Mouse (Mus musculus) embryonic facial prominence, embryonic 10.5 days (tissue): ENCODE data around the gene Nr1h2. TPM values are rescaled to one million over a fixed set of nuclear protein-coding genes. Genes with fewer than 3 reads are reported as not detected.

Experiments used
- DNase-seq: peaks from one replicate; pipeline ENCODE4 v3.0.0-alpha.2; 2017; ENCODE audit warnings: low spot score
- H3K27ac ChIP-seq: fragments of 300-500 bp; sonication (generic); replicated peaks from 2 replicates; pipeline ENCODE4 v1.5.1; 2016; ENCODE audit warnings: mild to moderate bottlenecking
- H3K27me3 ChIP-seq: fragments of 300-500 bp; sonication (generic); replicated peaks from 2 replicates; pipeline ENCODE4 v1.6.1; 2016; ENCODE audit warnings: low read depth, mild to moderate bottlenecking; ENCODE audit not compliant: poor library complexity, severe bottlenecking
- H3K36me3 ChIP-seq: fragments of 300-500 bp; sonication (generic); replicated peaks from 2 replicates; pipeline ENCODE4 v1.6.1; 2016; ENCODE audit warnings: mild to moderate bottlenecking, moderate library complexity
- H3K4me1 ChIP-seq: fragments of 300-500 bp; sonication (generic); 2 replicates; pipeline ENCODE4 v1.6.1; 2016
- H3K4me3 ChIP-seq: fragments of 300-500 bp; sonication (generic); 2 replicates; pipeline ENCODE4 v1.5.1; 2016; ENCODE audit warnings: mild to moderate bottlenecking, moderate library complexity
- H3K9me3 ChIP-seq: fragments of 300-500 bp; sonication (generic); 2 replicates; pipeline ENCODE4 v1.6.1; 2016; ENCODE audit warnings: mild to moderate bottlenecking
- WGBS: fragments of 180-500 bp; shearing (Covaris S2); methylation state at CpG from one replicate; pipeline ENCODE4 v1.1.7; 2016; 5-methylcytosine and 5-hydroxymethylcytosine counted together
- polyA plus RNA-seq: library from polyadenylated mRNA; unstranded; fragments of >200 nt; fragmentation: Nextera tagmentation; extraction: Ambion mirVana; gene quantifications from 2 replicates; pipeline ENCODE4 v1.2.1, GENCODE M21; 2016

The Nr1h2 gene
- polyA plus RNA-seq, 1 experiment from 2014 or later: 75.0 TPM

- no peak overlapping the region for H3K4me3 ChIP-seq
- DNase-seq: no peak
- no peak overlapping the region for H3K27ac ChIP-seq
- H3K9me3 ChIP-seq: no peaks in the 10 kb centered on the region
- peaks cover 43% of the 10 kb centered on the region for H3K36me3 ChIP-seq
- 62% methylated on average over 5 of the region's 5 CpGs for WGBS
- peaks cover 37% of the 10 kb centered on the region for H3K27me3 ChIP-seq
- peaks cover 8% of the 10 kb centered on the region for H3K4me1 ChIP-seq
Observed at GRCm38 (mm10) chr7:44531207-44531606, 22.5 kb downstream of the Nr1h2 start.

- Histone ChIP-seq H3K36me3 (peaks cover 36% of the 10 kb centered on the region), H3K4me1 (peaks cover 10% of the 10 kb centered on the region), H3K27me3 (peaks cover 44% of the 10 kb centered on the region), H3K4me3 (no peak overlapping the region), H3K27ac (no peak overlapping the region), H3K9me3 (no peaks in the 10 kb centered on the region)
- no peak for DNase-seq
- 85% methylated on average over 3 of the region's 3 CpGs for WGBS
Observed at GRCm38 (mm10) chr7:44530507-44530906, 23.2 kb downstream of the Nr1h2 start.

GRCm38 (mm10) chr7:44529518-44529917 lies 24.2 kb downstream of the Nr1h2 start:
- Histone ChIP-seq H3K4me1 (peaks cover 20% of the 10 kb centered on the region), H3K36me3 (peaks cover 26% of the 10 kb centered on the region), H3K27ac (no peak overlapping the region), H3K9me3 (no peaks in the 10 kb centered on the region), H3K27me3 (peaks cover 54% of the 10 kb centered on the region), H3K4me3 (no peak overlapping the region)
- no peak for DNase-seq
- 51% methylated on average over 5 of the region's 5 CpGs for WGBS

GRCm38 (mm10) chr7:44527483-44528398 lies 26.0 kb downstream of the Nr1h2 start:
- DNase-seq: peak; percentile 78
- H3K36me3 ChIP-seq: peaks cover 8% of the 10 kb centered on the region
- H3K27me3 ChIP-seq: peaks cover 72% of the 10 kb centered on the region
- H3K27ac ChIP-seq: no peak overlapping the region
- H3K4me1 ChIP-seq: peaks cover 23% of the 10 kb centered on the region
- no peaks in the 10 kb centered on the region for H3K9me3 ChIP-seq
- WGBS: 6% methylated on average over 40 of the region's 40 CpGs
- peak overlapping the region; percentile 52 for H3K4me3 ChIP-seq

GRCm38 (mm10) chr7:44526414-44527154 lies 27.2 kb downstream of the Nr1h2 start:
- no peak overlapping the region for H3K4me3 ChIP-seq
- WGBS: 86% methylated on average over 14 of the region's 14 CpGs
- no peak for DNase-seq
- no peaks in the 10 kb centered on the region for H3K9me3 ChIP-seq
- peaks cover 84% of the 10 kb centered on the region for H3K27me3 ChIP-seq
- no peaks in the 10 kb centered on the region for H3K36me3 ChIP-seq
- peaks cover 24% of the 10 kb centered on the region for H3K4me1 ChIP-seq
- no peak overlapping the region for H3K27ac ChIP-seq

GRCm38 (mm10) chr7:44525126-44525832 lies 28.5 kb downstream of the Nr1h2 start:
- H3K27me3 ChIP-seq: peaks cover 95% of the 10 kb centered on the region
- peak; percentile 33 for DNase-seq
- no peak overlapping the region for H3K27ac ChIP-seq
- no peaks in the 10 kb centered on the region for H3K9me3 ChIP-seq
- H3K36me3 ChIP-seq: no peaks in the 10 kb centered on the region
- H3K4me3 ChIP-seq: peak overlapping the region; percentile 32
- 14% methylated on average over 22 of the region's 22 CpGs for WGBS
- H3K4me1 ChIP-seq: peaks cover 27% of the 10 kb centered on the region

- H3K36me3 ChIP-seq: no peaks in the 10 kb centered on the region
- peaks cover 90% of the 10 kb centered on the region for H3K27me3 ChIP-seq
- 29% methylated on average over 12 of the region's 12 CpGs for WGBS
- peak within 1 kb of the TSS; percentile 32 for H3K4me3 ChIP-seq
- no peak for DNase-seq
- peaks cover 27% of the 10 kb centered on the region for H3K4me1 ChIP-seq
- H3K9me3 ChIP-seq: no peaks in the 10 kb centered on the region
- H3K27ac ChIP-seq: no peak within 1 kb of the TSS
Observed at GRCm38 (mm10) chr7:44524502-44524901, 29.2 kb downstream of the Nr1h2 start, which contains the start of gene Mybpc2. Mybpc2 (minus strand) TSS chr7:44524656.

GRCm38 (mm10) chr7:44523056-44523455 lies 30.7 kb downstream of the Nr1h2 start:
- Histone ChIP-seq H3K4me3 (no peak overlapping the region), H3K9me3 (no peaks in the 10 kb centered on the region), H3K4me1 (peaks cover 24% of the 10 kb centered on the region), H3K36me3 (no peaks in the 10 kb centered on the region), H3K27me3 (peaks cover 80% of the 10 kb centered on the region), H3K27ac (no peak overlapping the region)
- no peak for DNase-seq
- 80% methylated on average over 2 of the region's 2 CpGs for WGBS

GRCm38 (mm10) chr7:44521710-44522109 lies 32.0 kb downstream of the Nr1h2 start:
- H3K4me1 ChIP-seq: peaks cover 18% of the 10 kb centered on the region
- no peaks in the 10 kb centered on the region for H3K36me3 ChIP-seq
- H3K9me3 ChIP-seq: no peaks in the 10 kb centered on the region
- H3K4me3 ChIP-seq: peak overlapping the region; percentile 42
- H3K27me3 ChIP-seq: peaks cover 67% of the 10 kb centered on the region
- peak; percentile 79 for DNase-seq
- WGBS: 4% methylated on average over 20 of the region's 20 CpGs
- no peak overlapping the region for H3K27ac ChIP-seq

- Histone ChIP-seq H3K27me3 (peaks cover 60% of the 10 kb centered on the region), H3K27ac (no peak overlapping the region), H3K4me1 (peaks cover 18% of the 10 kb centered on the region), H3K4me3 (no peak overlapping the region), H3K36me3 (no peaks in the 10 kb centered on the region), H3K9me3 (no peaks in the 10 kb centered on the region)
- DNase-seq: no peak
- WGBS: 64% methylated on average over 3 of the region's 3 CpGs
Observed at GRCm38 (mm10) chr7:44520990-44521389, 32.8 kb downstream of the Nr1h2 start.

GRCm38 (mm10) chr7:44519240-44519913 lies 34.4 kb downstream of the Nr1h2 start:
- H3K27ac ChIP-seq: no peak overlapping the region
- 72% methylated on average over 9 of the region's 9 CpGs for WGBS
- DNase-seq: no peak
- no peaks in the 10 kb centered on the region for H3K9me3 ChIP-seq
- peaks cover 47% of the 10 kb centered on the region for H3K27me3 ChIP-seq
- H3K4me3 ChIP-seq: no peak overlapping the region
- H3K36me3 ChIP-seq: no peaks in the 10 kb centered on the region
- peaks cover 5% of the 10 kb centered on the region for H3K4me1 ChIP-seq

- Histone ChIP-seq H3K4me3 (no peak overlapping the region), H3K27me3 (peaks cover 30% of the 10 kb centered on the region; the same call in 1 of the 2 replicates), H3K36me3 (no peaks in the 10 kb centered on the region), H3K4me1 (peaks cover 4% of the 10 kb centered on the region; the same call in 1 of the 2 replicates), H3K27ac (no peak overlapping the region), H3K9me3 (peaks cover 7% of the 10 kb centered on the region; the same call in 1 of the 2 replicates)
- no peak for DNase-seq
Observed at GRCm38 (mm10) chr7:44507491-44507890, 46.3 kb downstream of the Nr1h2 start.
